Mouse (Mus musculus) olfactory bulb, adult 2 months (tissue): ENCODE results near the gene Rint1.

Source experiments
- CTCF ChIP-seq: fragments of 200-500 bp; IDR thresholded peaks from 2 replicates; pipeline ENCODE4 v1.5.1; 2012; ENCODE audit warnings: low read depth, mild to moderate bottlenecking, low read length, moderate library complexity; ENCODE audit not compliant: insufficient read depth
- POLR2A ChIP-seq: fragments of 200-500 bp; IDR thresholded peaks from 2 replicates; pipeline ENCODE4 v1.6.1; 2012; ENCODE audit warnings: mild to moderate bottlenecking, low read depth, low read length, moderate library complexity; ENCODE audit not compliant: insufficient read depth

GRCm38 (mm10) chr5:23816681-23817080 is 29.2 kb downstream of the Rint1 start:
- TF ChIP-seq CTCF, result no peak
- TF ChIP-seq POLR2A, result no peak
